Mouse (Mus musculus) CH12.LX (cell line): ENCODE data around the gene Plk2. TPM values are rescaled to one million over a fixed set of nuclear protein-coding genes. Genes with fewer than 3 reads are reported as not detected.
A peak's percentile ranks its signal among the peaks of the same experiment; 100 is the strongest.

Experiments used
- DNase-seq: peaks from one replicate; pipeline ENCODE4 v3.0.0-alpha.2; 2013; ENCODE audit errors: extremely low read depth
- H3K27ac ChIP-seq: 2 replicates; pipeline ENCODE4 v1.5.1; 2012; ENCODE audit warnings: low read depth, mild to moderate bottlenecking, control low read depth, moderate library complexity; ENCODE audit not compliant: insufficient read depth
- H3K27me3 ChIP-seq: replicated peaks from 2 replicates; pipeline ENCODE3; 2012; ENCODE audit warnings: inconsistent platforms
- H3K36me3 ChIP-seq, 2 experiments: replicated peaks in 1 of 2; 2 replicates each; pipeline versions ENCODE3 to v1.6.1; 2012; ENCODE audit warnings: inconsistent platforms in 1 of 2, low read length in 1 of 2, mild to moderate bottlenecking in 1 of 2, mixed read lengths in 1 of 2, moderate library complexity in 1 of 2; ENCODE audit not compliant: control insufficient read depth in 1 of 2, insufficient read depth in 1 of 2
- H3K4me1 ChIP-seq, 2 experiments: 2 replicates each; pipeline ENCODE4 v1.6.1; 2012; ENCODE audit warnings: inconsistent platforms in 1 of 2, moderate library complexity in 1 of 2; ENCODE audit not compliant: insufficient read depth in 2 of 2, control insufficient read depth in 1 of 2
- H3K4me2 ChIP-seq: 2 replicates; pipeline ENCODE4 v1.6.1; 2012; ENCODE audit warnings: low read depth, mild to moderate bottlenecking, control low read depth; ENCODE audit not compliant: poor library complexity, insufficient read depth, severe bottlenecking
- H3K4me3 ChIP-seq, 3 experiments: fragments of 150-350 bp in 1 of 3; sonication (generic) in 1 of 3; replicated peaks in 1 of 3; 2 replicates each; pipeline versions ENCODE3 to v1.5.1; 2011 to 2012; ENCODE audit warnings: low read depth in 2 of 3, low read length in 2 of 3, mild to moderate bottlenecking in 2 of 3, moderate library complexity in 2 of 3, control low read depth in 1 of 3, improper control_type of control experiment in 1 of 3, inconsistent platforms in 1 of 3, mixed read lengths in 1 of 3; ENCODE audit not compliant: poor library complexity in 1 of 3
- H3K79me2 ChIP-seq: replicated peaks from 2 replicates; pipeline ENCODE4 v1.6.1; 2012; ENCODE audit warnings: mild to moderate bottlenecking, moderate library complexity; ENCODE audit not compliant: control insufficient read depth, poor library complexity, insufficient read depth, severe bottlenecking; ENCODE audit errors: extremely low read depth
- H3K9ac ChIP-seq: 2 replicates; pipeline ENCODE4 v1.6.1; 2012; ENCODE audit warnings: low read depth, mild to moderate bottlenecking, control low read depth, moderate library complexity; ENCODE audit not compliant: insufficient read depth
- H3K9me3 ChIP-seq: replicated peaks from 2 replicates; pipeline ENCODE3; 2012; ENCODE audit warnings: low read length, inconsistent platforms, mixed read lengths
- BHLHE40 ChIP-seq: IDR thresholded peaks from 2 replicates; pipeline ENCODE4 v1.6.1; 2011; ENCODE audit warnings: mild to moderate bottlenecking, low read depth, low read length, improper control_type of control experiment
- CHD1 ChIP-seq: IDR thresholded peaks from 2 replicates; pipeline ENCODE4 v1.6.1; 2012; ENCODE audit warnings: low read depth, low read length, improper control_type of control experiment, inconsistent platforms
- CHD2 ChIP-seq: IDR thresholded peaks from 2 replicates; pipeline ENCODE4 v1.6.1; 2011; ENCODE audit warnings: low read length, improper control_type of control experiment
- CTCF ChIP-seq, 2 experiments: IDR thresholded peaks in 1 of 2; conservative IDR thresholded peaks in 1 of 2; 2 replicates each; pipeline ENCODE4 v1.5.1; 2011 to 2012; ENCODE audit warnings: low read depth in 2 of 2, low read length in 2 of 2, improper control_type of control experiment in 1 of 2, inconsistent platforms in 1 of 2, mild to moderate bottlenecking in 1 of 2, moderate library complexity in 1 of 2
- E2F4 ChIP-seq: IDR thresholded peaks from 2 replicates; pipeline ENCODE4 v1.6.1; 2011; ENCODE audit warnings: low read depth, low read length, improper control_type of control experiment; ENCODE audit not compliant: insufficient replicate concordance
- ELF1 ChIP-seq: IDR thresholded peaks from 2 replicates; pipeline ENCODE4 v1.6.1; 2014; ENCODE audit warnings: low read depth, mild to moderate bottlenecking, inconsistent platforms, low read length, improper control_type of control experiment
- EP300 ChIP-seq: IDR thresholded peaks from 2 replicates; pipeline ENCODE4 v1.6.1; 2011; ENCODE audit warnings: low read length, improper control_type of control experiment
- ETS1 ChIP-seq: conservative IDR thresholded peaks from 2 replicates; pipeline ENCODE4 v1.6.1; 2012; ENCODE audit warnings: low read depth, mild to moderate bottlenecking, inconsistent platforms, low read length, improper control_type of control experiment, moderate library complexity
- GABPA ChIP-seq: IDR thresholded peaks from 2 replicates; pipeline ENCODE4 v1.6.1; 2012; ENCODE audit warnings: low read depth, low read length, improper control_type of control experiment, inconsistent platforms; ENCODE audit not compliant: insufficient replicate concordance
- HCFC1 ChIP-seq: IDR thresholded peaks from 2 replicates; pipeline ENCODE4 v1.6.1; 2012; ENCODE audit warnings: low read depth, mild to moderate bottlenecking, inconsistent platforms, low read length, improper control_type of control experiment
- IRF4 ChIP-seq: IDR thresholded peaks from 2 replicates; pipeline ENCODE4 v1.6.1; 2014; ENCODE audit warnings: low read depth, mild to moderate bottlenecking, inconsistent platforms, low read length, improper control_type of control experiment
- JUN ChIP-seq: IDR thresholded peaks from 2 replicates; pipeline ENCODE4 v1.6.1; 2011; ENCODE audit warnings: low read depth, mild to moderate bottlenecking, low read length, improper control_type of control experiment, moderate library complexity; ENCODE audit not compliant: insufficient read depth
- JUND ChIP-seq: conservative IDR thresholded peaks from 2 replicates; pipeline ENCODE4 v1.6.1; 2011; ENCODE audit warnings: low read depth, low read length, improper control_type of control experiment
- KAT2A ChIP-seq: IDR thresholded peaks from 2 replicates; pipeline ENCODE4 v1.6.1; 2012; ENCODE audit warnings: low read length, improper control_type of control experiment, inconsistent platforms; ENCODE audit not compliant: insufficient replicate concordance
- MAFK ChIP-seq: IDR thresholded peaks from 2 replicates; pipeline ENCODE4 v1.6.1; 2011; ENCODE audit warnings: low read length, improper control_type of control experiment; ENCODE audit not compliant: insufficient replicate concordance
- MAX ChIP-seq: IDR thresholded peaks from 2 replicates; pipeline ENCODE4 v1.6.1; 2011; ENCODE audit warnings: low read length, improper control_type of control experiment
- MAZ ChIP-seq: IDR thresholded peaks from 2 replicates; pipeline ENCODE4 v1.6.1; 2012; ENCODE audit warnings: low read depth, mild to moderate bottlenecking, inconsistent platforms, low read length, improper control_type of control experiment, moderate library complexity
- MEF2A ChIP-seq: IDR thresholded peaks from 2 replicates; pipeline ENCODE4 v1.6.1; 2014; ENCODE audit warnings: low read depth, mild to moderate bottlenecking, inconsistent platforms, low read length, improper control_type of control experiment, borderline replicate concordance
- MXI1 ChIP-seq: IDR thresholded peaks from 2 replicates; pipeline ENCODE4 v1.6.1; 2011; ENCODE audit warnings: mild to moderate bottlenecking, low read depth, low read length, improper control_type of control experiment
- MYC ChIP-seq: IDR thresholded peaks from 2 replicates; pipeline ENCODE4 v1.6.1; 2011; ENCODE audit warnings: low read depth, mild to moderate bottlenecking, improper control_type of control experiment, low read length
- NELFE ChIP-seq: IDR thresholded peaks from 2 replicates; pipeline ENCODE4 v1.6.1; 2011; ENCODE audit warnings: low read depth, low read length, improper control_type of control experiment
- NRF1 ChIP-seq: IDR thresholded peaks from 2 replicates; pipeline ENCODE4 v1.6.1; 2014; ENCODE audit warnings: low read depth, mild to moderate bottlenecking, inconsistent platforms, low read length, improper control_type of control experiment, moderate library complexity
- PAX5 ChIP-seq: IDR thresholded peaks from 2 replicates; pipeline ENCODE4 v1.6.1; 2012; ENCODE audit warnings: low read length, inconsistent platforms, mixed read lengths
- POLR2A ChIP-seq: IDR thresholded peaks from 2 replicates; pipeline ENCODE4 v1.6.1; 2011; ENCODE audit warnings: low read depth, mild to moderate bottlenecking, improper control_type of control experiment, low read length
- POLR2AphosphoS2 ChIP-seq: IDR thresholded peaks from 2 replicates; pipeline ENCODE4 v1.6.1; 2011; ENCODE audit warnings: low read depth, low read length, improper control_type of control experiment
- RAD21 ChIP-seq: IDR thresholded peaks from 2 replicates; pipeline ENCODE4 v1.6.1; 2011; ENCODE audit warnings: low read depth, mild to moderate bottlenecking, low read length, improper control_type of control experiment, moderate library complexity
- RCOR1 ChIP-seq: conservative IDR thresholded peaks from 2 replicates; pipeline ENCODE4 v1.6.1; 2012; ENCODE audit warnings: low read depth, mild to moderate bottlenecking, inconsistent platforms, low read length, improper control_type of control experiment
- SIN3A ChIP-seq: IDR thresholded peaks from 2 replicates; pipeline ENCODE4 v1.6.1; 2012; ENCODE audit warnings: low read length, improper control_type of control experiment, inconsistent platforms
- SMC3 ChIP-seq: IDR thresholded peaks from 2 replicates; pipeline ENCODE4 v1.6.1; 2011; ENCODE audit warnings: low read depth, low read length, improper control_type of control experiment
- TBP ChIP-seq: conservative IDR thresholded peaks from 2 replicates; pipeline ENCODE4 v1.6.1; 2011; ENCODE audit warnings: low read depth, low read length, improper control_type of control experiment
- TCF12 ChIP-seq: IDR thresholded peaks from 2 replicates; pipeline ENCODE4 v1.6.1; 2014; ENCODE audit warnings: low read depth, mild to moderate bottlenecking, inconsistent platforms, low read length, improper control_type of control experiment
- UBTF ChIP-seq: IDR thresholded peaks from 2 replicates; pipeline ENCODE4 v1.6.1; 2012; ENCODE audit warnings: low read depth, mild to moderate bottlenecking, inconsistent platforms, low read length, improper control_type of control experiment, moderate library complexity
- USF1 ChIP-seq: IDR thresholded peaks from 2 replicates; pipeline ENCODE4 v1.6.1; 2014; ENCODE audit warnings: low read depth, mild to moderate bottlenecking, inconsistent platforms, low read length, improper control_type of control experiment
- USF2 ChIP-seq: conservative IDR thresholded peaks from 2 replicates; pipeline ENCODE4 v1.6.1; 2011; ENCODE audit warnings: low read depth, low read length, improper control_type of control experiment
- ZC3H11A ChIP-seq: IDR thresholded peaks from 2 replicates; pipeline ENCODE4 v1.6.1; 2012; ENCODE audit warnings: low read depth, mild to moderate bottlenecking, inconsistent platforms, low read length, improper control_type of control experiment
- ZKSCAN1 ChIP-seq: IDR thresholded peaks from 2 replicates; pipeline ENCODE4 v1.6.1; 2012; ENCODE audit warnings: low read depth, inconsistent platforms, low read length, improper control_type of control experiment, borderline replicate concordance
- ZMIZ1 ChIP-seq: IDR thresholded peaks from 2 replicates; pipeline ENCODE4 v1.6.1; 2012; ENCODE audit warnings: low read depth, mild to moderate bottlenecking, inconsistent platforms, low read length, improper control_type of control experiment
- ZNF384 ChIP-seq: IDR thresholded peaks from 2 replicates; pipeline ENCODE4 v1.6.1; 2012; ENCODE audit warnings: low read depth, low read length, improper control_type of control experiment, inconsistent platforms
- dilution Hi-C: fragments of 300-500 bp; cut with MboI; formaldehyde crosslinking; loops from 2 replicates; pipeline ENCODE4 v1.14.3; 2020; ENCODE audit warnings: low sequenced_read_pairs; ENCODE audit not compliant: extremely low pct_unique_long_range_greater_than_20kb, extremely low pct_ligation_motif_present
- in situ Hi-C: fragments of 300-500 bp; cut with MboI; formaldehyde crosslinking; loops from 3 replicates; pipeline ENCODE4 v1.14.3; 2019; ENCODE audit warnings: low sequenced_read_pairs, low pct_ligation_motif_present, low pct_unique_long_range_greater_than_20kb, mixed read lengths
- polyA plus RNA-seq: library from polyadenylated mRNA; unstranded; fragments of >175 nt; gene quantifications from 2 replicates; pipeline ENCODE4 v1.2.1, GENCODE M21; 2012; ENCODE audit warnings: low read depth; ENCODE audit not compliant: insufficient read length
- total RNA-seq, 2 experiments: library from RNA; depleted of rRNA; stranded (reverse); fragments of 300-350 nt in 1 of 2; fragments of >200 nt in 1 of 2; gene quantifications; 2 replicates each; pipeline ENCODE4 v1.2.3; 2012 to 2014

Plk2 gene
- total and polyA plus RNA-seq, 3 experiments: 5.1 to 8.9 (median 7.4) TPM

GRCm38 (mm10) chr13:110356941-110357340 lies 37.9 kb upstream of the Plk2 start, which contains the start of gene Gapt:
Gene Gapt (minus strand): TSS chr13:110357199.
- Histone ChIP-seq H3K9ac (peak within 1 kb of the TSS; percentile 69), H3K79me2 (0 out of 2 replicates have a peak, but pooled peaks cover 2% of the 10 kb centered on the region), H3K36me3 (peaks cover 6 to 22% of the 10 kb centered on the region in 2 experiments), H3K4me2 (peak within 1 kb of the TSS; percentile 89), H3K9me3 (no peaks in the 10 kb centered on the region), H3K27me3 (no peaks in the 10 kb centered on the region), H3K27ac (peak within 1 kb of the TSS; percentile 19; the same call in 1 of the 2 replicates), H3K4me1 (peaks cover 3 to 28% of the 10 kb centered on the region in 2 experiments; a peak in 1 of 4 replicates), H3K4me3 (peak within 1 kb of the TSS; percentile 42 to 64 (median 49))
- no peak; the same call in 1 of the 2 replicates for TF ChIP-seq HCFC1
- no peak for TF ChIP-seq ZNF384
- no peak for TF ChIP-seq TCF12
- TF ChIP-seq IRF4: 0 out of 2 replicates have a peak, but pooled peaks have one; percentile 46
- 0 out of 2 replicates have a peak, but pooled peaks have one; percentile 63 for TF ChIP-seq TBP
- TF ChIP-seq ZKSCAN1: no peak
- TF ChIP-seq USF1: no peak
- no peak for TF ChIP-seq CHD1
- no peak for TF ChIP-seq ZMIZ1
- TF ChIP-seq MXI1: no peak
- no peak for TF ChIP-seq POLR2AphosphoS2
- no peak for TF ChIP-seq USF2
- TF ChIP-seq BHLHE40: 0 out of 2 replicates have a peak, but pooled peaks have one; percentile 12
- TF ChIP-seq KAT2A: no peak
- no peak for TF ChIP-seq RCOR1
- no peak for TF ChIP-seq JUND
- TF ChIP-seq ZC3H11A: no peak
- no peak for TF ChIP-seq SMC3
- TF ChIP-seq CTCF (conservative IDR thresholded peaks at IDR 0.05 in 1 of 2, IDR thresholded peaks at IDR 0.05 in 1 of 2; ENCODE audit: low read depth in 2 of 2, low read length in 2 of 2): no peak
- peak; percentile 47; the same call in 1 of the 2 replicates for TF ChIP-seq POLR2A
- TF ChIP-seq MYC: no peak
- no peak for TF ChIP-seq CHD2
- TF ChIP-seq MAX: no peak
- TF ChIP-seq MAFK: no peak
- TF ChIP-seq ETS1: peak; percentile 69; the same call in 1 of the 2 replicates
- TF ChIP-seq GABPA: no peak
- TF ChIP-seq E2F4: no peak
- TF ChIP-seq RAD21: no peak
- no peak for TF ChIP-seq PAX5
- no peak for TF ChIP-seq MAZ
- peak; percentile 39; the same call in 1 of the 2 replicates for TF ChIP-seq SIN3A
- 0 out of 2 replicates have a peak, but pooled peaks have one; percentile 43 for TF ChIP-seq NELFE
- peak; percentile 57; the same call in 1 of the 2 replicates for TF ChIP-seq EP300
- no peak for TF ChIP-seq MEF2A
- no peak for TF ChIP-seq JUN
- TF ChIP-seq NRF1: no peak
- peak; percentile 74 for TF ChIP-seq ELF1
- no peak for TF ChIP-seq UBTF
- dilution Hi-C loops (no loop called here), in situ Hi-C loops (no loop called here)
- peak; percentile 78 for DNase-seq
